Mouse (Mus musculus) kidney, embryonic 16.5 days (tissue): ENCODE measurements around the gene Syngr3. TPM values are rescaled to one million over a fixed set of nuclear protein-coding genes. Genes with fewer than 3 reads are reported as not detected.
"Not testable (repeated sequence)": the region's sequence is repeated elsewhere in the genome, so short reads cannot be mapped to it uniquely, and the experiment has no call there.

Experiments used
- ATAC-seq: fragments of 200-750 bp; cut with Nextera tagmentation; 2 replicates; pipeline ENCODE4 v1.8.0; 2017; ENCODE audit warnings: moderate TSS enrichment; ENCODE audit not compliant: low FRiP score, low TSS enrichment
- H3K27ac ChIP-seq: fragments of 300-500 bp; sonication (generic); 2 replicates; pipeline ENCODE4 v1.5.1; 2014; ENCODE audit warnings: low read length
- H3K27me3 ChIP-seq: fragments of 300-500 bp; sonication (generic); 2 replicates; pipeline ENCODE4 v1.6.1; 2014; ENCODE audit warnings: low read length, control low read depth, mixed read lengths; ENCODE audit not compliant: insufficient read depth
- H3K36me3 ChIP-seq: fragments of 300-500 bp; sonication (generic); 2 replicates; pipeline ENCODE4 v1.6.1; 2014; ENCODE audit warnings: low read length, control low read depth, mixed read lengths; ENCODE audit not compliant: insufficient read depth
- H3K4me1 ChIP-seq: fragments of 300-500 bp; sonication (generic); 2 replicates; pipeline ENCODE4 v1.6.1; 2014; ENCODE audit warnings: low read length, control low read depth, mixed read lengths; ENCODE audit not compliant: insufficient read depth
- H3K4me2 ChIP-seq: fragments of 300-500 bp; sonication (generic); replicated peaks from 2 replicates; pipeline ENCODE4 v1.6.1; 2014; ENCODE audit warnings: low read depth, low read length
- H3K4me3 ChIP-seq: fragments of 300-500 bp; sonication (generic); 2 replicates; pipeline ENCODE4 v1.5.1; 2014; ENCODE audit warnings: mild to moderate bottlenecking, low read length
- H3K9ac ChIP-seq: fragments of 300-500 bp; sonication (generic); replicated peaks from 2 replicates; pipeline ENCODE4 v1.6.1; 2014; ENCODE audit warnings: low read length
- H3K9me3 ChIP-seq: fragments of 300-500 bp; sonication (generic); 2 replicates; pipeline ENCODE4 v1.6.1; 2016; ENCODE audit warnings: low read length, control low read depth
- WGBS: fragments of 180-500 bp; shearing (Covaris S2); extraction: QIAGEN DNeasy Blood & Tissue Kit; methylation state at CpG from one replicate; pipeline ENCODE4 v1.1.7; 2014; 5-methylcytosine and 5-hydroxymethylcytosine counted together
- polyA plus RNA-seq: library from polyadenylated mRNA; unstranded; fragments of >200 nt; fragmentation: Nextera tagmentation; extraction: Ambion mirVana; gene quantifications from 2 replicates; pipeline ENCODE4 v1.2.1, GENCODE M21; 2015

Gene Syngr3
- polyA plus RNA-seq, 1 experiment from 2014 or later: 2.3 TPM

GRCm38 (mm10) chr17:24720616-24721015, 30.9 kb upstream of the Syngr3 start:
- Histone ChIP-seq H3K4me2 (peak overlapping the region; percentile 82), H3K36me3 (peaks cover 20% of the 10 kb centered on the region), H3K9ac (peak overlapping the region; percentile 66), H3K4me1 (peaks cover 36% of the 10 kb centered on the region), H3K4me3 (peak overlapping the region; percentile 96)
- H3K27ac ChIP-seq, H3K9me3 ChIP-seq, ATAC-seq, H3K27me3 ChIP-seq: not testable (repeated sequence)
- under 1% methylated on average over 11 of the region's 11 CpGs for WGBS

DNA sequence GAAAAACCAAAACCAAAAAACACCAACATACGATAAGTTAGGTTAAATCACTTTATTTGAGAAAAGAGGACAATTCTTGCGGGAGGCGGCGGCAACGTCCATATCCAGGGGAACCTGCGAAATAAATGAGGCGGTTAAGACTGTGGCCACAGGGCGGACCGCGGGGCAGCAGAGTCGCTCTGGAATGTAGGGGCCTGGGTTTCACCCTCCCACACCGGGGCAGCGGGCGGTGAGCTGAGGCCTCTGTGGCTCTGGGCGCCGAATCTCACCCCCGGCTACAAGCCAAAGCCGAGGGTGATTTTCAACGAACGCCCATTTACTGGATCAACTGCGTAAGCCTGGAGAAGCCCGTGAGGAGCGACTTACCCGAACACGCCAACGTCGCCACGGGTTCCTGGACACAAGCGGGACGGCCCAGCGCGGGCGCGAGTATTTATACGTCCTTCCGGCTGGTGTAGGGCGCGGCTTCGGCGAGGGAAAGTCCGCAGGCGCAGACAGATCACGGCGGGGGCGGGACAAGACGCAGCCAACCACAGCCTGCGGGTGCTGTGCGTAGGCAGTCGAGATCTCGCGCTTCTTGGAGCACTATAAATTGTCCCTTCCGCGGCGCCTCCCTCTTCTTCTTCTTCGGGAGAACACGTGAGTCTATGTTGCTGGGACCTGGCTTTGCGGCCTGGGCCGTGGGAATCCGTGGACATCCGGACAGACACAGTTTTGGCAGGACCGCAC, 29.9 kb upstream of the Syngr3 start:
- Histone ChIP-seq H3K4me1 (peaks cover 42% of the 10 kb centered on the region), H3K27me3 (no peaks in the 10 kb centered on the region), H3K27ac (peak overlapping the region; percentile 93), H3K9ac (peak overlapping the region; percentile 92), H3K4me2 (peak overlapping the region; percentile 82), H3K4me3 (peak overlapping the region; percentile 96), H3K9me3 (no peaks in the 10 kb centered on the region), H3K36me3 (peaks cover 20% of the 10 kb centered on the region)
- ATAC-seq: peak; percentile 98
- WGBS: under 1% methylated on average over 61 of the region's 61 CpGs

- not testable (repeated sequence) for H3K27me3 ChIP-seq, ATAC-seq, H3K27ac ChIP-seq, H3K9me3 ChIP-seq
- Histone ChIP-seq H3K4me2 (peak overlapping the region; percentile 59), H3K4me3 (peak overlapping the region; percentile 96), H3K4me1 (peaks cover 42% of the 10 kb centered on the region), H3K9ac (peak overlapping the region; percentile 92), H3K36me3 (peaks cover 20% of the 10 kb centered on the region)
- 67% methylated on average over 5 of the region's 5 CpGs for WGBS
Observed at GRCm38 (mm10) chr17:24718938-24719337, 29.2 kb upstream of the Syngr3 start.

DNA sequence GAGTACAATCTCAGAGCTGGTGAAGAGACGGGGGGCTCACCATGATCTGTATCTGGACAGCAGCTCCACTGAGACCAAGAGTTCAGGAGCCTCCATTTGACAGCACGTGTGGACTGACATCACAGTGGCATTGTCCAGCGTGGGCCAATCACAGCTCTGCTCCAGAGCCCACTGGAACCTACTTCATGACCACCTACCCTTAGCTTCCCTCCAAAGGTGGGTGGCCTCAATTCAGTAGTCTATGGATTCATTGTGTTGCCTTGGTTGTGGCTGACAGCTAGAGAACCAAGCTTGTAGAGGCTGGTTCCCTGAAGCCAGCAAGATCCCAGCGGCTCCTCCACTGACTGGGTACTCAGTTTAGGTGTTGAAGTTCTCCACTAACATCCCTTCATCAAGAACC, 28.2 kb upstream of the Syngr3 start, which contains the start of the genes Rnf151 and Rps2:
Gene Rnf151 (minus strand): TSS at position 121 of the 400 bp plus-strand sequence.
Gene Rps2 (plus strand): TSS at position 174 of the 400 bp plus-strand sequence.
- H3K9ac ChIP-seq: peak within 1 kb of the TSS; percentile 92
- 91% methylated on average over 4 of the region's 4 CpGs for WGBS
- H3K27ac ChIP-seq: no peak within 1 kb of the TSS
- peak within 1 kb of the TSS; percentile 96 for H3K4me3 ChIP-seq
- peaks cover 20% of the 10 kb centered on the region for H3K36me3 ChIP-seq
- H3K4me2 ChIP-seq: peak within 1 kb of the TSS; percentile 59
- peaks cover 36% of the 10 kb centered on the region for H3K4me1 ChIP-seq
- H3K27me3 ChIP-seq: no peaks in the 10 kb centered on the region
- no peak for ATAC-seq
- no peaks in the 10 kb centered on the region for H3K9me3 ChIP-seq

DNA sequence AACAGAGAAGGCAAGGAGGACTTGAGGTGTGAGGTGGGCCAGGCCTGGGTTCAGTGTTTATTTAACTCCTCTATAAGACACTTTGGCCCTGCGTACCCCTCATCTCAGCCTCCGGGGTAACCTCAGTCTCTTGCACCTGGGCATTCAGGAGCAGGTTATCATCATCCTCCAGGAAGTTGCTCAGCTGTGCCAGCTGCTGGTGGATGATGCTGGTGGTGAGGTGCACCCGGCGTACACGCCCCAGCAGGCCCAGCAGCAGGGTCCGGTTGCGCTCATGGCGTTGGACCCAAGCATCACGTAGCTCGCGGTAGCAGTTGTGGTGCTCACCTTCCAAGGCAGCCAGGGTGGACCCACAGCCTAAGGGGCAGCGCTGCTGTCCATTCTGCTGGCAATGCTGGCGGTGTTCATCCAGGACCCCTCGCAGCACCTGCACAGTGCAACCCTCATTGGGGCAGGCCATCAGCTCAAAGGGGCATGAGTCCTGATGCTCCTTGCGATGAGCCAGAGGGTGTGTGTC, 26.5 kb upstream of the Syngr3 start:
- Histone ChIP-seq H3K9me3 (no peaks in the 10 kb centered on the region), H3K36me3 (peaks cover 5% of the 10 kb centered on the region; the same call in 1 of the 2 replicates), H3K27ac (peak overlapping the region; percentile 76), H3K27me3 (no peaks in the 10 kb centered on the region), H3K9ac (0 out of 2 replicates have a peak overlapping the region, but pooled peaks have one; percentile 41), H3K4me3 (no peak overlapping the region), H3K4me1 (peaks cover 19% of the 10 kb centered on the region), H3K4me2 (no peak overlapping the region)
- no peak for ATAC-seq
- WGBS: 89% methylated on average over 15 of the region's 15 CpGs

DNA sequence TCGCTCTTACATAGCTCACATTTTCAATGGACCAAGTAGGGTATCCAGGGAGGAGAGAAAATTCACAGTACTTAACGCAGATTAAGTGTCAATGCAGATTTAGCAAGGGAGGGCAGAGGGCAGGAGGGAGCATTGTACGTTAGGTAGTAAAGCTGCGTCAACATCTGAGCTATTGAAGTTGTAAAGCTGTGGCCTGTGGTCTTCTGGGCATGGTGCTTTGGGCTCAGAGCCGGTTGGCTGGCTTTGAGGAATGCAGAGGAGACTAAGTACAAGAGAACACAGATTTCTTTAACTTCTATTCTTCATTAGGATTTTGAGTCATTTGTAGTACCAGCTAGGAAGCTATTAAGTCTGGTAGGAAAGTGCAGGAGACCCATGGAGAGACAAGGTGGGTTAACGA, 25.8 kb upstream of the Syngr3 start:
- Histone ChIP-seq H3K27me3 (no peaks in the 10 kb centered on the region), H3K4me1 (peaks cover 17% of the 10 kb centered on the region), H3K4me3 (no peak overlapping the region), H3K9me3 (no peaks in the 10 kb centered on the region), H3K4me2 (no peak overlapping the region), H3K9ac (0 out of 2 replicates have a peak overlapping the region, but pooled peaks have one; percentile 41), H3K27ac (peak overlapping the region; percentile 76), H3K36me3 (peaks cover 3% of the 10 kb centered on the region; the same call in 1 of the 2 replicates)
- WGBS: 40% methylated on average over 6 of the region's 6 CpGs
- ATAC-seq: no peak

DNA sequence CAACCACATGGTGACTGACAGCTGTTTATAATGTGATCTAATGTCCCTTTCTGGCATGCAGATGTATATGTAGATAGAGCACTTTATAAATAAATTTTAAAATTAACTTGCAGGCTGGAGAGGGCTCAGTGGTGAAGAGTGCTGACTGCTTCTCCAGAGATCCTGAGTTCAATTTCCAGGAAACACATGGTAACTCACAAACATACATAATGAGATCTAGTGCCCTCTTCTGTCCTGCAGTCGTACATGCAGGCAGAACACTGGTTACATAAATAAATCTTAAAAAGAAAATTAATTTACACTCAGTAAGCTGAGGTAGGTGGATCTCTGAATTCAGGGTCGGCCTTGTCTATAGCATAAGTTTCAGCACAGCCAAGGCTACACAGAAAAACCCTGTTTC, 18.9 kb upstream of the Syngr3 start:
- H3K27ac ChIP-seq: no peak overlapping the region
- H3K27me3 ChIP-seq: no peaks in the 10 kb centered on the region
- H3K9ac ChIP-seq: no peak overlapping the region
- H3K9me3 ChIP-seq: no peaks in the 10 kb centered on the region
- WGBS: 35% methylated on average over 2 of the region's 2 CpGs
- H3K4me3 ChIP-seq: no peak overlapping the region; the same call in 1 of the 2 replicates
- no peak overlapping the region for H3K4me2 ChIP-seq
- H3K36me3 ChIP-seq: peaks cover 16% of the 10 kb centered on the region
- peaks cover 9% of the 10 kb centered on the region for H3K4me1 ChIP-seq
- ATAC-seq: no peak

DNA sequence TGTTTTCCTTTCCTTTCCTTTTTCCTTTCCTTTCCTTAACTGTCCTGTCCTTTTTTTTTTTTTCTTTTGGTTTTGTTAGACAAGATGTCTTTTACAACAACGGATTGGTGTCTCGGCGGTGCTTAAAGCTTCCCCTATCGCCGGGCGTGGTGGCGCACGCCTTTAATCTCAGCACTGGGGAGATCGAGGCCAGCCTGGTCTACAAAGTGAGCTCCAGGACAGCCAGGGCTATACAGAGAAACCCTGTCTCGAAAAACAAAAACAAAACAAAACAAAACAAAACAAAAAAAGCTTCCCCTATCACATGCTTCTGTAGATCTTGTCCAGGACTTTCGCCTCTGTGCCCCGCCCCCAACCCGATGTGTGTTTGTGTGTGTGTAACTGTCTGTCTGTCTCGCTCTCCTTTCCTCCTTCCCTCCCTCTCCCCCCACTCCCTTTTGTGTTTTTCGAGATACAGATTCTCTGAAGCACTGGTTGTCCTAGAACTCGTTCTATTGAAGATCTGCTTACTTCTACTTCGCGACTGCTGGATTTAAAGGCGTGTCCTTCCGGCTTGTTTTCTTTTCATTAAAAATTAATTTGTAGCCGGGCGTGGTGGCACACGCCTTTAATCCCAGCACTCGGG, 18.2 kb upstream of the Syngr3 start:
- 0 out of 2 replicates have a peak, but pooled peaks have one; percentile 55 for ATAC-seq
- no peaks in the 10 kb centered on the region for H3K27me3 ChIP-seq
- H3K36me3 ChIP-seq: peaks cover 19% of the 10 kb centered on the region

DNA sequence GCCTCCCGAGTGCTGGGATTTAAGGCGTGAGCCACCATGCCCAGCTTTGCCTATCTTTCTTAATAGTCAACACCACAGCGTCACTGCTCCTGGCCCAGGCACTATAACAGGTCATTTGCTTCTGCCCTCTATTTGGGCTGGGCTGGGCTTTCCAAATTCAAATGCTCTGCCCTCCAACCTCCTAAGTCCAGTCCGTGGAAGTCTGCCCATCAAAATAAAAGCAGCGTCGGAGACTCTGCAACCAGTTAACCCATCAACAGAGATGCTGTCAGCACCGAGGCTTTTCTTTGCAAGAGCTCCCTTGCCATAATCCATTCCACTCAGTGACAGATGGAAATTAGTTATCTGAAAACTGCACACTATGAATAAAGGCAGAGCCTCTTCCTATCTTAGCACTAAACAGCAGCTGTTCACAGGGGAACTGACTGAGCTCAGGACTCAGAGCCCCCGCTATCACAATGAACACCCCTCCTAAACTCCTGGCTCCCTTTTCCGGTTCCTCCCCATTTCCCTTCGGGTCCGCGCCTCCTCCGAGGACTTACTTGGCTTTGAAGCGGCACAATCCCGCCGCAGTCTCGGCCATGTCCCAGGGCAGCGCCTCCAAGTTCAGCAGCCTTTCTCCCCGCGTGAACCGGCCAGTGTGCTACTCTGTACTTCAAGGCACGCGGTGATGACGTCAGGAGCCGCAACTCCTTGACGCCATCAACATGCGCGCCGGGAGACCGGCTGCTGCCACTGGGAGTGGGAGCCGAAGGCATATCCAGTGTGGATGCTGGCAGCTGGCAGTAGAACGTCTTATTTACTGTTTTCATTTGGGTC, 17.4 kb upstream of the Syngr3 start, which contains the start of gene Tbl3:
Gene Tbl3 (minus strand): TSS at position 679 of the 819 bp plus-strand sequence.
- peak; percentile 89 for ATAC-seq
- H3K9ac ChIP-seq: peak within 1 kb of the TSS; percentile 88
- H3K36me3 ChIP-seq: peaks cover 24% of the 10 kb centered on the region
- peak within 1 kb of the TSS; percentile 84 for H3K27ac ChIP-seq
- peak within 1 kb of the TSS; percentile 90 for H3K4me3 ChIP-seq
- no peaks in the 10 kb centered on the region for H3K27me3 ChIP-seq
- no peaks in the 10 kb centered on the region for H3K9me3 ChIP-seq
- peaks cover 9% of the 10 kb centered on the region for H3K4me1 ChIP-seq
- WGBS: 3% methylated on average over 32 of the region's 32 CpGs
- H3K4me2 ChIP-seq: peak within 1 kb of the TSS; percentile 81

More for the DNA sequence above, 18.2 kb upstream of the Syngr3 start:
- Histone ChIP-seq H3K27ac (peak overlapping the region; percentile 84), H3K9me3 (no peaks in the 10 kb centered on the region), H3K4me1 (peaks cover 9% of the 10 kb centered on the region), H3K4me3 (peak overlapping the region; percentile 90), H3K9ac (peak overlapping the region; percentile 88), H3K4me2 (peak overlapping the region; percentile 81)
- 3% methylated on average over 24 of the region's 24 CpGs for WGBS
